Mouse (Mus musculus) naive thymus-derived CD4-positive, alpha-beta T cell, adult 2 months (primary cell): ENCODE results near the gene Det1.

ENCODE experiments used
- DNase-seq: peaks from one replicate; pipeline ENCODE4 v3.0.0-alpha.2; 2011; ENCODE audit warnings: low read depth

Gene Det1

DNA sequence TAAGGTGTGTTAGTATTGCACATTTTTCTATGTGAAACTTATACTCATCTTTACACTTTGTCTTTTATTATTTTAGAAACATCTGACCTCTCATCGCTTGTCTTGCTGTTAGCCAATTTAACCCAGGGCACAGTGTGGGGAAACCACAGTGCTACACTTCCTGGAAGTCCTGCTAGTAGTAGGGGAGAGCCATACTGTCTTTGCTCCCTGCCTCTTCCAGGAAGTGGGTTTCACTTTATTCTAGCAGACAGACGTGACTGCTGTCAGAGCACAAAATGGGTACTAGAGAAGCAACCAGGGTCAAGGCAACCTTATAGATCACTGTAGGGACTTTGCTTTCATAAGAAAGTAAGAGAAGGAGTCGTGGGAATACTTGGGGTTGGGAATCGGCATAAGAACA lies 7.0 kb upstream of the Det1 start:
- DNase-seq, result peak; percentile 69

- peak; percentile 45 for DNase-seq
These were observed 872 bp downstream of the Det1 start for GRCm38 (mm10) chr7:78846066-78846716.

- DNase-seq, result no peak
These were observed 5.5 kb downstream of the Det1 start for GRCm38 (mm10) chr7:78841601-78842000.

DNA sequence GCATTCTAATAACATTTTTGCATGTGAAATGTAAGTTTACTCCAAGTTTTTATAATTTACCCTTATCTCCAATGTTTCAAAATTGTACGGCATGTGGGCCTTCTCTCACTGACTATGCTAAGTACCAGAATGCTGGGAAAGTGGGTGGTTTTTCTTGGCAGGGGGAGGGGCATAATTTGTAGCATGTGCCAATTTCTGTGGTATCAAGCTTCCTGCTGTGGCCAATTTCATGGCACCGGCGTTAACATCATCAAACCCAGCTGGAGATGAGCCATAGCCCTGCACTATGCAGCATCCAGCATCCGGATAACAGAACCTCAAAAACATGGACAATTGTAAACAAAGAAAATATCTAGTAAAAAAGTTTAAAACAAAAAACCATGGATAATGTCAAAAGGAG lies 9.8 kb downstream of the Det1 start:
- DNase-seq, result no peak

- DNase-seq, result no peak
These were observed 11.4 kb downstream of the Det1 start for GRCm38 (mm10) chr7:78835656-78836055.

DNA sequence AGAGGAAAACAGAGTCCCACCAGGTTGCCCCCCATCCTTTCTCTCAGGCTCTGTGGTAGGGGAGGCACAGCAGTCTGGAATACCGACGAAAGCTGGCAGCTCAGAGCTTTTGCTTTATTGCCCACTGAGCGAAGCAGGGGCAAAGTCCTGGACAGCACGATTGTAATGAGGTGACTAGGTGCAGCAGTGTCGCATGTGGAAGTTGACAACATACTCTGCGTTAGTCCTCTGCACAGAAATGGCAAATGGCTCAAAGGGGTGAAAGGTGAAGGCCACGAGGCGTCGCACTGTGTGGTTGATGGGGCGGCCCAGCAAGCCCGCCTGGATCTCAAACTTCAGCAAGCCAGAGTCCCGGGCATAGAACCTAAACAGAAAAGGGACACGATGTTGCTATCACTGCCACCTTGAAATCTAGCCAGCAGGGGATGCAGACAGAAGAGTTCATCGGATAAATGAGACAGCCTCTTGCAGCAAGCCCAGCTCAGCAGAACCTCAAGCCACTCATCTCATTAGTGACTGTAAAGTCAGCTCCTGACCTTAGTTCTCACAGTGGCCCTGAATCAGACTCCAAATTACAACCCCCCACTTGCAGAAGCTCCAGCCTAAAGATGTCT lies 19.2 kb downstream of the Det1 start:
- no peak for DNase-seq

- no peak for DNase-seq
These were observed 20.2 kb downstream of the Det1 start for GRCm38 (mm10) chr7:78826682-78827385.

DNA sequence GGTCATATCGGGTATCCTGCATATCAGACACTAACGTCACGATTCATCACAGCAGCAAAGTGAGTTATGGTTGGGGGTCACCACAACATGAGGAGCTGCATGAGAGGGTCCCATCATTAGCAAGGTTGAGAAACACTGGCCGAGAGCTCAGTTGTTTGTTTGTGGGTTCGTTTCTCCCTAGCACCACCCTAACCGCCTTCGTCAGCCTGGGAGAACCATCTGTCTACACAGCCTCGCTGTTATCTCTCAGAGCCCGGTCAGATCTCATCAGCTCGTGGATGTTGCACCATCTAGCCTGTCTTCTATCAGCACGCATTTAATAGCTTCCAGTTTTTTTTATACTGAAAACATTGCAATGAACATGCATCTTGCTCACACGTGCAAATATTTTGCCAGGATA lies 28.7 kb downstream of the Det1 start:
- DNase-seq, result no peak

DNA sequence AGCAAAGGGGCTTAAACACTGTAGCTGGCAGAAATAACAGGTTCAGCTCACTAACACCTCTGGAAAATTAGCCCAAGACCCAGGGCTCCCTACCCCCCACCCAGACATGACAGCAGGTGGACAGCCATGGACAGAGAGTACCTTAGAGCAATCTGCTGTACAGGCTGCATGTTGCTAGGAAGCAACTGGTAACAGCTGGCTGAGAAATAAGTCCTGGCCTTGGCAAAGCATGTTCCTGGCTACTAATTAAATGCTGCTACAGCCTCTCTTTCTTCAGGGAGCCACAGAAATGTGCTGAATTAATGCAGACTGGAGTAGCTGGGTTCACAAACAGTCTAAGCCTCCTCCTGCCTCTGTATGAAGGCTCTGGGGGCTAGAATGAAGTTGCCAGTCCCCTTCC lies 32.3 kb downstream of the Det1 start:
- no peak for DNase-seq

- DNase-seq, result no peak
These were observed 33.3 kb downstream of the Det1 start for GRCm38 (mm10) chr7:78813791-78814190.

- DNase-seq, result no peak
These were observed 39.9 kb downstream of the Det1 start for GRCm38 (mm10) chr7:78807192-78807591.

DNA sequence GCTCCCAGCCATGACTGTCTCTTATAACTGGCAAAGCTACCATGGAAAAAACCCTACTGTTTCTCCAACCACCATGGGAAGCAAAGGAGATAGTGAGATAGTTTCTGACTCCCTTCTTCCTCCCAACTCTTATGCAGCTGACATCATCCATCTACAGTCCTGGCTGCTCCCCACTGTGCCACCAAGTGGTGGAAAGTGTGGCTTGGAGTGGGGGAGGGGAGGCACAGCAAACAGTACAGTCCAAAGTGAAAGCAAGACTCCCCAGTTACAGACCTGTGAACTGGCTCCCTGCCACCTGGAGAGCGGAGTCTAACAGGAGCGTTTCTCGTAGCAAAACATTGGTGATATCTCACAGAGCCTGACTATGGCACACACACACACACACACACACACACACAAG lies 43.2 kb downstream of the Det1 start:
- peak; percentile 16 for DNase-seq

DNA sequence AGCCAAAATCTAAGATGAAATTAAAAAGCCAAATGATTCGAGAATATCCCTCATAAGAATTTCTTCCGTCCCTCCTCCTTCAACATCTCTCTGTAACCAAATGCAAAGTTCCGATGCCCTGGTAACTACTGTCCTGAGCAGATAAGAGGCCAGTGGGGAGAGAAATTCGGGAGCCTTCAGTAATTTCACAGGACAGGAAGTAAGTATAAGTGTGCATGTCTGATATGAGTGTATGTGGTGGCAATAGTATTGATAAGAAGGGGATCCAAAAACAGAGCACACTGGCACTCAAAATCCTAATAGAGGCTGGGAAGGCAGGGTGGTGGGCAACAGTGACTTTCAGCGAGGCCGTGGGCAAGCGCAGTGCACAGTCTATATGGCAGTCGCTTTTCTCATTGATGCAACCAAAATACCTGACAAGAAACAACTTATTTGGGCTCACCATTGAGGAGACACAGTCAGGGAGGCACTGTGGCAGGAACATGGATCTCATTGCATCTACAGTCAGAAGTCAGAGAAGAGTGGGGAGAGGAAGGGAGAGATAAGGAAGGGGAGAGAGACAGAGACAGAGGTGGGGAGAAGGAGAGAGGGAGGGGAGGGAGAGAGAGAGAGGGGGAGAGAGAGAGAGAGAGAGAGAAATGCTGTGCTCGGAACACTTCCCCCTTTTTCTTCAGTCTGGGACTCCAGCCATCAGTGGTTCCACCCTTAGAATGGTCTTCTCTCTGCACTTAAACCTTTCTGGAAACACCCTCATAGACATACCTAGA lies 47.1 kb downstream of the Det1 start:
- DNase-seq, result no peak

DNA sequence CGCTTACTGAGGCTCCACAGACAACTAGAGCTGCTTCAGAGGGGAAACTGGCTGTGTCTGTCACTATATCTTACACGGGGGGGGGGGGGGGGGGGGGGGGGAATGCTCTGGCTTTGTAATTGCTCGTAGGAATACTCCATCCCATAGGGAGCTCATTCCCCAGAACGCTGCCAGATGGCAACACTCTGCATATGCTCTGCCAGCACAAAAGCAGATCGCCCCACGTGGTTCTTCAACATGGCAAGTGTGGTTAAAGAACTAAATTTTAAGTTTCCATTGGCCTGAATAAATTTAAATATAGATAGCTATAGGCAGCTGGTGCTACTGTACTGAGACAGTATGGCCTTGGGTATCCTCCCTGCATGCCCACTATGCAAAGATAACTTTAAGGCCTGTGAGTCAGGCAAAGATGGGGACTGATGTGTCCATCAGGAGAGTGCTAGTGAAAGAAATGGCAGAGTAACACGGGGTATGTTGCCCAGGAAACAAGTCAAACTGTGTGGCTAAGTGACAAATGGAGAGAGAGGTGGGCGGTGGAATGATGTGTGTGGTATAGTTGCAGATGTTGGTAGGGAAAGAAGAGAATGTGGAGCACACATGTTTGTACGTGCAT lies 49.1 kb downstream of the Det1 start:
- no peak for DNase-seq

DNA sequence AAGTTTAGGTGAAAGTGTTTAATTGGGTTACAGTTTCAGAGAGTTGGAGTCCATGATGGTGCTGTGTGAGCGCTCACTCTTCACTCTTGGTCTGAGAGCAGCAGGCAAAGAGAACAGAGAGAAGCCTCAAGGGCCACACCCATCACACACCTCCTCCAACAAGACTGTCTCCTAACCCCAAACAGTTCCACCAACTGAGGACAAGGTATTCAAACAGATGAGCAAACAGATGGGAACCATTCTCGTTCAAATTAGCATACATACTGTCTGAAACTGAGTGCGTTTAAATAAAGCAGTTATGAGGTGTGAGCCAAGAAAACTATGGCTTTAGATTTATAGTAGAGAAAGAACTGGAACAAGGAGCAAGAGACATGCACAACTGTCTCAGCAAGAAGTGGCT lies 50.4 kb downstream of the Det1 start:
- DNase-seq, result no peak

GRCm38 (mm10) chr7:78794571-78795092 lies 52.4 kb downstream of the Det1 start:
- no peak for DNase-seq

DNA sequence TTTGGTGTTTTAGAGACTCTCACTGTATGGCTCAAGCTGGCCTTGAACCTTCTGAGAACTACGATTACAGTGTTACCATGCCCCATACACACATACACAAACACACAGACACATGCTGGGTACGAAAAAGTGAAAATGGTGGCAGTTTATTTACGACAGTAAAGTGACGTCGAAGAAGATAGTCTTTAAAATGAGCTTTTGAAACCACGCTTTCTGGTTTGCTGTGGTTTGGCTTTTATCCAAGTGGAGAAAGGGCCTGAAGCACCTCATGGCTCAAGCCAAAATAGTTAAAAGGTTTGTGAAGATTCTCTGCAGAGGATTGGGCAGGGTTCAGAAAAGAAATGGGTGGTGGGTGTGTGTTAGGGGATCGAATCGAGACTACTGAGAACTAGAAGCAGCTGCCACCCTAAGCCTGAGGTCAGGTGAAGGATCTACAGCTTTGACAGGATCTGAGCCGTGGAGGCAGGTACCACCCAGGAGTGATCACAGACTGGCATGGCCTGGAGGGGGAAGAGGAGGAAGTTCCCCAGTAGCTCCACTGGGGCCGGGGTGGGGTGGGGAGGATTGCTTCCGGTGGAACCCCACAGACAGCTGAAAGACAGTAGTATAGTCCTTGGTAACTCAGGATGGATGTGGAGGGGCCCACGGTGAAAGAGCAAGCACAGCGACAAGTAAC lies 53.0 kb downstream of the Det1 start:
- DNase-seq, result peak; percentile 45

DNA sequence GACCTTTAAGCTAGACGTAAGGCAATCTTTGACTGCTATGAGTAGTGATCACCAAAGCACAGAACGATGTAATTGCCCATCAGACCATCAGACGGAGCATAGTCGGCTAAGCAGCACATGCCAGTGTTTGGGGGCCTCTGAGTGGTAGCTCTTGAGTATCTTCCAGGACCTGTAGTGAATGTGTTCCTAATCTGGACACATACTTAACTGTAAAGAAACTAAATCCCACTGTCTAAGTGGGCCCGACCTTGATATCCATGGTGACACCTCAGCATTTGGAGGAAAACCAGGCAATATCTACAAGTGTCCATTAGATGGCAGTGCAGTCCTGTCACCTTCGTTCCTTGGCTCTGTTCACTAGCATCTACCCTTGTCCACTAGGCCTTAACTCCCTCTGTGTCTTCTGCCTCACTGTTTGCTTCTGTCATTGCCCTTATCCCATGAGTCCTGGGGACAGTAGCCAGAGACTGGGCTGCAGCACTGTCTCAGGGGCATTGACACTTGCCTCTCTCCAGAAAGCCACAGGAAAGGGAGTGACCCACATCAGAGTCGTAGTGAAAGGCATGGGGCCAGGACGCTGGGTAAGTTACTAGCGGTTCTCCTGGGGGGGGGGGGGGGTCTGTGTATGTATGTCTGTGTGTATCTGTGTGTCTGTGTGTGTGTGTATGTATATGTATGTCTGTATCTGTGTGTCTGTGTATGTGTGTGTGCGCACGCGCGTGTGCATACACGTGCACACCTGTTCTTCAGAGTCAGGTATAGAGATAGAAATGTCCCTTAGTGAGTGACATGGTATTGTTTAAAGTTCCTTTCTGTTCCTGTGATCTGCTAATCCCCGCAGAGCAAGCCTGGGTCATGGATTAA lies 55.5 kb downstream of the Det1 start:
- peak; percentile 83 for DNase-seq

GRCm38 (mm10) chr7:78787793-78788380 lies 59.2 kb downstream of the Det1 start:
- no peak for DNase-seq

DNA sequence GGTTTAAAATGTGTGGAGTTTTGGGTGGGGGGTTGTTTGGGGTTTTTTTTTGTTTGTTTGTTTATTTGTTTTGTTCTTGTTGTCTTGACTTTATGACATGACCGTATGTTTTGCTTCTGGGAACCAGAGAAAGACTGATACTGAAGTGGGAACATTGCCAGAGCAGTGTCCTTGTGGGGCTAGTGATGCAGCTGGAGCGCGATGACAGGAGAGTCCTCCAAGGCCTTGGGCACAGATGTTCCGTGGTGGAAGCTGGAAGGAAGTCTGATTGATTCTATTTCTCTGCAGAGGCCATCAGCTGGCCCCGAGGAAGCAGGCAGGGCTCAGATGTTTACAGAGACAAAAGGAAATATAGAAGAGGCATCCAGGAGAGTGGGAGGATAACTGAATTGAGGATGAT lies 61.2 kb downstream of the Det1 start:
- DNase-seq, result no peak
